Mouse (Mus musculus) left cerebral cortex, postnatal 14 days (tissue): ENCODE measurements around the gene Med20. TPM values are rescaled to one million over a fixed set of nuclear protein-coding genes. Genes with fewer than 3 reads are reported as not detected.

ENCODE experiments used
- DNase-seq, 2 experiments: peaks; one replicate each; pipeline ENCODE4 v3.0.0; 2021 to 2022; ENCODE audit warnings: low spot score in 2 of 2, mixed read lengths in 1 of 2
- intact Hi-C: fragments of 180-260 bp; cut with DNase I; formaldehyde crosslinking; loops from one replicate; pipeline ENCODE4 v1.15.1; 2025
- long read RNA-seq, 2 experiments: library from polyadenylated mRNA; stranded (forward); transcript quantifications; one replicate each; pipeline ENCODE4 v2.0.0; 2021
- total RNA-seq, 2 experiments: library from RNA; stranded (reverse); gene quantifications; 2 replicates each; pipeline ENCODE4 v1.2.3; 2021

Med20 gene
- 10 to 100 TPM; 20.8 to 28.9 TPM for total RNA-seq
- long read RNA-seq, experiment 1, transcript Med20-201 (4 exons, 2,054 nt), result major isoform, 28 of 36 reads
- long read RNA-seq, experiment 1, partial matches to known transcripts, result 0 of 36 reads
- long read RNA-seq, experiment 1, other reads (novel, unspliced or antisense), result 8 of 36 reads
- long read RNA-seq, experiment 2, transcript Med20-201 (4 exons, 2,054 nt), result major isoform, 29 of 34 reads
- long read RNA-seq, experiment 2, partial matches to known transcripts, result 1 of 34 reads
- long read RNA-seq, experiment 2, other reads (novel, unspliced or antisense), result 4 of 34 reads

DNA sequence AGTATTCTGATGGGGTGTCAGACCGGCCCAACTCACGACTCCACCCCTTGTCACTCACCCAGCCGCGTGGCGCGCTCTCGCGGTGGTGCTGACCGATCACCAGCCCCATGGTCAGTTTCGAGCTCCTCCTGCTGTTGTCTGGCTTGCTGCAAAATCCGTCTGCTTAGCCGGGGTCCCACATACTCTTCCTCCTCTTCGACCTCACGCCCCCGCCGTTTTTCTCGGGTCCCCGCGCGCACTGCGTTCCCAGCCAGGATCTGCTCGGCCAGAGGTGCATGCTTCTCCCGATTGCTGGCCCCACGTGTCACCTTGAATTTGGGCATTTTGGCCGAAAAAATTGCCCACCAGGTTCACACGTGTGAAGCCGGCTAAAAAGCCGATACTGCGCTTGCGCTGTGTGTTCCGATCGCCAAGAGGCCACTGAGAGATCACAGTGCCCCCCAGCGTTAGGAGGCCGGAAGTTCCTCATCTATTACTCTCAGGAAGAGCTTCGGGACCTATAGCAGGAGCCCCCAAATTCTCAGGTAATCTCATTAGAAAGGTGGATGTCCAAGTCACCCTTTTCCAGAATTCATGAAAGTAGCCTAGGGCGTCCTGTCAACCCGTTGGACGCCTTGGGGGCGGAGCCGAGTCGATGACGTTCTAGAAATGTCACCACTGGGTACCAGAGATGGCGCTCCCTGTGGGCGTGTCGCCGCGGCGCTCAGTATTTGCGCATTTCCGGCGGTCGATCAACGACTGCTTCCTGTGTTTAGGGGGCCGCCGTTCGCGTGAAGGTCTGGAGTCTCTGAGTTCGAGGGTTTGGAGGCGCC, at the start of gene Med20, which contains the start of the genes Bysl and Gm20517:
TSS of gene Med20 (plus strand) at position 734 of the 812 bp plus-strand sequence.
TSS of gene Bysl (minus strand) at position 644 of the 812 bp plus-strand sequence.
TSS of gene Gm20517 (plus strand) at position 741 of the 812 bp plus-strand sequence.
- peak; percentile 97 to 98 for DNase-seq
- intact Hi-C loops, result loop anchor here (5.0 kb wide), 1 partner anchor 71 kb away; no protein-coding TSS in a partner anchor

DNA sequence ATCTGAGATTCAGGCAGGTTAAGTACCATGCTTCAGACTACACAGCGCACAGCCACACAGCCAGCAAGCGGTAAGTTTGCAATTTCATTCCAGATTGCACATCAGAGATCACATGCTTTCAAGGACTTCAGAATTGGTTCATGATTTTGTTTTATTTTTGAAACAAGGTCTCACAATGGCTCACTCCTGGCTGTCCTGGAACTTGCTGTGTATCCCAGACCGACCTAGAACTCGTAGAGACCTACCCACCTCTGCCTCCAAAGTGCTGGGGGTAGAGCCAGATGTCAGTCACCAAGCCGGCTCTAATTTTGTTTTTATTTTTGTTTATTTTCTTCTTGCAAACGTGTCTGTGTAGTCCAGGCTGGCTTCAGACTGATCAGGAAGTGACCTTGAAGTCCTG, 48.5 kb upstream of the Med20 start:
- intact Hi-C loops, result no loop called here
- DNase-seq, result no peak

DNA sequence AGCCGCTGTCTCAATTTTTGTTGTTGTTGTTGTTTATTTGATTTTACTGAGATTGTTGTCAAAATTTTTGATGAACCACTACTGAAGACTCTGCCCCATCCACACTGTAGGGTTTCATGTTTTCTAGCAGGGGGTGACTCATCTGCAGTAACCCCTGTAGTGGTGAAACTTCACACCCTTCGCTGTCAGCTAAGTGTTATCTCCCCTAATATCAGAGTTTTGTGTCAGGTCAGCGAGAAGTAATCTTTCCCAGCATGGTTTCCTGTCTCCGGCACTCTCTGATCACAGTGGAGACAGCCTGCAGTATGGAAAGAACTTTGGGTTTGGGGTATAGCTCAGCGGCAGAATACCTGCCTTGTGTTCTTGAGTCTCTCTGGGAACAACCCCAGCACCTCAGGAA, 46.8 kb upstream of the Med20 start:
- DNase-seq, result no peak
- intact Hi-C loops, result no loop called here

DNA sequence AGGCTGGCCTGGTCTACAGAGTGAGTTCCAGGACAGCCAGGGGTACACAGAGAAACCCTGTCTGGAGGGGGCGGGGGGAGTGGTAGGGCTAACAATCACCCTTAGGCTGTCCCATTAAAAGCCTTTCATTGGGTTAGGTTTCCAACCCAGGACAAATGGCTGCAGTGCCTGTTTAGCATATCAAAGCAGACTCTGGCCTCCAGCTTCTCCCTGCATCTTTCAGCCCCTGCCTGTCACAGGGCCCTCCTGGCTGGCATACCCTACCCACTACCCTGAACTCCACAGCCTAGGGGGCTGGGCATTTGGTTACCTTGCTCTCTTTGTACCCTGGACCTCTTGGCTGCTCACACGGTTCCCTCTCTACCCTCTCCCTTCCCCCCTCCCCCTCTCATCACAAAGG, 45.2 kb upstream of the Med20 start:
- intact Hi-C loops, result no loop called here
- DNase-seq, result no peak

DNA sequence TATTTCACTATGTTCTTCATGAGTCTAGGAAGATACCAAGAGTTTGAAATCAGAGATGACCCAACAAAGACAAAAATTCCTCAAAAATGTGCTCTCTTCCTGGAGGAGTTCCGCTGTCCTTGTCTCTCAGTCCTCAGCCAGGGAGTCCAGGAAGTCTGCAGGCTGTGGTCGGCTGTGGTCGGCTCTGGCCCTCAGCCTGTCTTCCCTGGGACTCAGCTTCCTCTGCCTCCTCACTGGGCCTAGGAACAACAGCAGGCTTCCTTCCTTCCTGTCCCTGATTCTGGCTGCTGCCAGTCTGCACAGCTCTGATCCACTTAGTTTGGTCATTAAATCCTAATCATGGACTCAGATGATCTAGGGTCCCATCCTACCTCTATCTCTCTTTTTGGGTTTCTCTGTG, 44.1 kb upstream of the Med20 start:
- no peak for DNase-seq
- intact Hi-C loops, result no loop called here

DNA sequence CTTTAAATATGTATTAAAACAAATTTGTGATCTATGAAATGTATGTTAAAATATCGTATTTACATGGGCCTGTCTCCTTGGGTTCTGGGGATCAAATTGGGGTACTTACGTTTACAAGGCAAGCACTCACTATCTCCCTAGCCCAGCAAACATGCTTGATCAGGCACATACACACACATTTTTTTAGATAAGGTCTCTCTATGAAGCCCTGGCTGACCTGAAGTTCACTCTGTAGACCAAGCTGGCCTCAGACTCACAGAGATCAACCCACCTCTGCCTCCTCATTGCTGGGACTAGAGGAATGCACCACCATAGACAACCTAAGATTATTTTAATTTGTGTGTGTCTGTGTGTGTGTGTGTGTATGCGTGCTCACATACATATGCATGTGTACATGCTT, 43.0 kb upstream of the Med20 start:
- no peak for DNase-seq
- intact Hi-C loops, result no loop called here

DNA sequence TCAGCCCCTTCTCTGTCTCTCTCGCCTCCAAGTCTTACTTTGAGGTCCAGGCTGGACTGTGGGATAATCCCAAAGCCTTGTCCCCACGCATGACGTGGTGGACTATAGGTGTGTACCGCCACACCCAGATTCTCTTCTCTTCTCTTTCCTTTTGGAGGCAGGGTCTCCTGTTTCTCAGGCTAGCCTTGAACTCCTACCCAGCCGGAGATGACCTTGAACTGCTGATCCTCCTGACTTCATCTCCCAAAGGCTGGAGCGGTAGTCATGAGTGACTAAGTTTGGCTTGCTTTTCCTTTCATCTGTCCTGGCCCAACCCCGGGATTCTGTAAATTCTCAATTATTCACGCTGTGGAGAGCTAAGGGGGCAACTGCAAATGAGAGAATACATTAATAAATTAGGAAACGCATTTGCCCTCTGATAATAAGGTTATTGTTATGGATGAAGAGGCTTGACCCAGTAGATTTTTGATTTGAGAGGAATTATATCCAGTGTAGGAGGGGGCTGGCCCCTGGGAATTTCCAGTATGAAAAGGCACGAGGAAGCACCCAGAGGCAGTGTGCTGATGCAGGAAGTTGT, 42.3 kb upstream of the Med20 start:
- intact Hi-C loops, result no loop called here
- no peak for DNase-seq

DNA sequence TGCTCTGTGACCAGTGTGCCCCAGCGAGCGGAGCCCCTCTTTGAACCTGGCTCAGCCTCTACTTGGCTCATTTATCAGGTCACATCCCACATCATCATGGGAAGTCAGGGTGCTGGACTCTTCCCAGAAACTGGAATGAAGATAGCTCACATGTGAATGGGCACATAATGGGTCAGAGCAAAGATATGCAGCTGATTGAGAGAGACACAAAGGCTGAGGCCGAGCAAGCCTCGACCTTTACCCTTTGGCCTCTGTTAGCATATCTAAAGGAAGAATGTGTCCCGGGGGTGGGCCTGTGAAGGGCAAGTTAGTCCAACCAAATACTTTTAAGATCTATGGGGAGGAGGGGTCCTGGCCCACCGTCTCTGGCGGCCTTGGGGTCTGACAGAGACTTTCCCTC, 39.8 kb upstream of the Med20 start:
- DNase-seq, result no peak
- intact Hi-C loops, result no loop called here

DNA sequence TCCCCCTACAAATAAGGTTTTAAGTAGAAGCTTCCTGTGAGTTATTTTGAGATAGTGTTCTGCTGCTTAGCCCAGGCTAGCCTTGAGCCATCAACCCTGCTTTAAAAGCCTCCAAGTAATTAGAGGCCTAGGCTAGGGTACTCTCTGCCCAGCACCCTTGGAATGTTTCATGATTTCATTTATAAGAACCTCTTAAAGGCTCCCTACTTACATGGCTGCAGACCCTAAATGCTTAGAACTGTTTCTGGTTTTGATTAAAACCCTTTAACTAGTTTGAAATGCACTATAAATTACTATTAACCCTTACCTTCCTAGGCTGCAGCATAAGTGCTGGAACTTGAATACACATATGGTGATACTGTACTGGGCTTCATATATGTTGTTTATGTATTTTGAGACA, 38.9 kb upstream of the Med20 start:
- intact Hi-C loops, result no loop called here
- no peak for DNase-seq

DNA sequence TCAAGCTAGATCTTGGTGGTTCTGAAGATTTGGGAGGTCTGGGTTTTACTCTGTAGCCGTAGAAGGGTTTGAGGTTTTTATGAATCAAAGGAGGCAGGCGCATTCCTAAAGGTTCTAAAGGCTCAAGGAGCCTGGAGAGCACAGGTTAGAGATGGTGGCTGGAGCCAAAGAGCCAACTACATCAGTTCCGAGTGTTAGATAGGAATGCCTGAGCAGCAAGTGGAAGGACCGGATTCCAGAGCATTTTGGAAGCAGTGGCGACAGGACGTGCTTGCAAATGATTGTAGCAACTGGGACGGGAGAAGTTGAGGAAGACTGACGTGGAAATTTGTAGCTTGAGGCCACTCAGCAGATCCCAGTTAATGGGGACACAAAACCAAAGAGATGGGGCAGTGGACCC, 37.4 kb upstream of the Med20 start:
- intact Hi-C loops, result no loop called here
- no peak for DNase-seq

DNA sequence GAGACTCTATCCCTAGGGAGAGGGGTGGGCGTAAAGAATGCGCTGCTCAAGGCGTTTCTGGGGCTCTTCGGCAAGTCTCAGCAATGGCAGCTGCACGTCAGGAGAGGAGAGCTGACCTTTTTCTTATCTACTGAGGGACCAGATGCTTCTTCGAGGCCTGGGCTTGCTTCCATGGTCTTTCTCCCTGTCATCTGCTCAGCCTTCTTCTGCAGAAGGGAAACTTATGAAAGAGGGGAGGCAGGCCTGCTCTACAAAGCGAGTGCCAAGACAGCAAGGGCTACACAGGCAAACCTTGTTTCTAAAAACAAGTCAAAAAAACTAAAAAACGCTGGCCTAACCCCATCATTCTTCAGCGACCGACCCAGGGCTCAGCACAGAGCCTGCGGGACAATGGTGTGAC, 36.6 kb upstream of the Med20 start:
- intact Hi-C loops, result no loop called here
- no peak for DNase-seq

DNA sequence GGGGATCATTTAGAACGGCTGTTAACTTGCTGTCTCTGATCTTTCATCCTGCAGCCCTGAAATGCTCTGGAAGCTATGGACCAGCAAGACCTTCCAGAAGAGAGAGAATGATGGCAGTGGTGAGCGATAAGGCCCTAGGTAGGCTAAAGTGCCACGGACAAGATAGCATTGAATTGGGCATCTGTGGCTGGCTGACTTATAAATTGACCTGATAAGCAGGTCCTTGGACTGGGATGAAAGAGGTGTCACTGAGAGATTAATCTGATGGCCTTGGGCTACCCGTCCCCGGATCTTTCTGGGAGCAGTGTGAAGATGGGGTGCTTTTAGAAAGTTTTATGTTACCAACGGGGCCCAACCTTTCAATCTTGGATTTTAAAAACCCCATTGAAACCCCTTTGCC, 32.7 kb upstream of the Med20 start:
- DNase-seq, result no peak
- intact Hi-C loops, result no loop called here

DNA sequence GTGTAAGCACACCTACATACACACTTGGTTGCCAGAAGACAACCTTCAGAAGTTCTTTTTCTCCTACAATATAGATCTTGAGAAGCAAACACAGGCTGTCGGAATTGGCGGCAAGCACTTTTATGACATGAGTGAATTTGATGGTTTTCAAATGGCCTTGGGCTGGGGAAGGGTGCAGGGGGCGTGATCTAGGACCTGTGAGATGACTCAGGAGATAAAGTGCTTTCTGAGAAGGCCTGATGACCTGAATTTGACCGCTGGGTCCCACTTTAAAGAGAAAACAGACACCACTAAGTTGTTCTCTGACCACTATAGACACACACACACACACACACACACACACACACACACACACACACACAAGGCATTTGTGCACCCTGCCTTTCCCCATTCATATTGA, 30.4 kb upstream of the Med20 start:
- DNase-seq, result no peak
- intact Hi-C loops, result no loop called here

DNA sequence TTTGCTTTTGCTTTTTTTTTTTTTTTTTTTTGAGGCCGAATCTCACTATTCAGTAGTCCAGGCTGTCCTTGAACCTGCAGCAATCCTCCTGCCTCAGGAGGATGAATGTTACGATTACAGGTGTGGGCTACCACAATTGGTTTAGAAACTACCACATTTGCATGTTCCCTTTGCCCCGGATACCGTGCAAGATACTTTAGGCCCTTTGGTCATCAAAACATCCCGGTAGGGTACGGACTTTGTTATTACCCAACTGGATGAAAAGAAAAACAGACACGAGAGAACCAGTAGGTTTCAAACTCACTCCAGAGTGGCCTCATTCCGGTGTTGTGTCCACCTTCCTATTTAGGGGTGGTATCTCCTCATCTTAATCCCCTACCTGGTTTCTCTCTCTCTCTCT, 22.9 kb upstream of the Med20 start:
- intact Hi-C loops, result no loop called here
- DNase-seq, result no peak

DNA sequence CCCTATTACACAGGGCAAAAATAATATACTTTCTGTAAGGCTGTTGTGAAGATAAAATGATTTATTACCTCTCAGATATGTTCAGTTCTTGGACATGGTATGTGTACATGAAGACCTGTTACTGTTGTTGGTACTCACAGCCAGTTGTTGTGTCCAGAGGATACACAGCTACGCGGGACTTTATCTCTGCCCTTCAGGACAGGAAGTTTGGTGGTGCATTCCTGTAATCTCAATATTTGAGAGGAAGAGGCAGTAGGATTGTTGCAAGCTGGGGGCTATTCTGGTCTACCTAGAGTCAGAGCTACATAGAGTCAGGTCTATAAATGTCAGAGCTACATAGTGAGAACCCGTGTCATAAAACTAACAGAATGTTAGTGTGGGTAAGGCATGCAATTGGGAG, 20.3 kb upstream of the Med20 start:
- intact Hi-C loops, result loop anchor here (10.0 kb wide), 1 partner anchor 206 kb away; the partner anchor contains the start of gene Guca1b
- DNase-seq, result no peak

DNA sequence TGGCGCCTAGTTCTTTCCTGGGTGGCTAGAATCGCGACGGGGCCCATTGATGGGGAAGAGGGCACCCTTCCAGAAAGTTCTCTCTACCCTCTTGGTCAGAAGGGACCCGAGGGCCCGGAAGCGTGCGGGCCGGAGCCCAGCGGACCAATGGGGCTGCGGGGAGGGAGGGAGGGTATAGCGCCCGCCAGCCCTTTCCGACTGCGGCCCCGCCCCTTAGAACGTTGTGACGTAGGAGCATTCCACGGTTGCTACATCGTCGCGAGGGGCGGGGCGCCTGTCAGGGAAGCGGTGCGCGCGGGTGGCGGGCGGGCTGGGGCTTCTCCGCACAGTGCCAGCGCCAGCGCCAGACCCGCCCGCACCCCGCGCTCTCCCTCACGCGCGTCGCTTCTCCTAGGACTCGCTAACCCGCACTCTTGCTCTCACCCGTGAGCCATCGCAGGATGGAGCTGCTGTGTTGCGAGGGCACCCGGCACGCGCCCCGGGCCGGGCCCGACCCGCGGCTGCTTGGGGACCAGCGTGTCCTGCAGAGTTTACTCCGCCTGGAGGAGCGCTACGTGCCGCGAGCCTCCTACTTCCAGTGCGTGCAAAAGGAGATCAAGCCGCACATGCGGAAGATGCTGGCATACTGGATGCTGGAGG, 18.0 kb upstream of the Med20 start:
- intact Hi-C loops, result loop anchor here (10.0 kb wide), 1 partner anchor 209 kb away; the partner anchor contains the start of gene Guca1b

DNA sequence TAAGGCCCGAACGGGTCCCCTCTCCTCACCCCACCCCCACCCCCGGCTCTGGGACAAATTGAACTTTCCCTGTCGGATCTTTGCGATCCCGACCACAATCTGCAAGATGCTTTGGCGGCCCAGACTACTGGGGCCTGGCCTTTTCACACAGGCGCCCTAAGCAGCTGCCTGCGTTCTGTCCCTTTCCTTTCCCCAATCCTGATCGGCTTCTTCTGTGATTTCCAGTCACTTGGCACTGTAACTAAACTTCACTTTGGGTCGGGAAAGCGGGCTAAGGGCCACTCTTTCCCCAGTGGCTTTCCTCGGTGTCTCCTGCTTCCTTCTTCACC, 17.6 kb upstream of the Med20 start:
- intact Hi-C loops, result loop anchor here (2.0 to 10.0 kb wide), 2 partner anchors 83 to 209 kb away; partner anchors contain the start of gene Guca1b
- no peak for DNase-seq

More for the DNA sequence above, 18.0 kb upstream of the Med20 start:
- DNase-seq, result peak; percentile 83 to 90

DNA sequence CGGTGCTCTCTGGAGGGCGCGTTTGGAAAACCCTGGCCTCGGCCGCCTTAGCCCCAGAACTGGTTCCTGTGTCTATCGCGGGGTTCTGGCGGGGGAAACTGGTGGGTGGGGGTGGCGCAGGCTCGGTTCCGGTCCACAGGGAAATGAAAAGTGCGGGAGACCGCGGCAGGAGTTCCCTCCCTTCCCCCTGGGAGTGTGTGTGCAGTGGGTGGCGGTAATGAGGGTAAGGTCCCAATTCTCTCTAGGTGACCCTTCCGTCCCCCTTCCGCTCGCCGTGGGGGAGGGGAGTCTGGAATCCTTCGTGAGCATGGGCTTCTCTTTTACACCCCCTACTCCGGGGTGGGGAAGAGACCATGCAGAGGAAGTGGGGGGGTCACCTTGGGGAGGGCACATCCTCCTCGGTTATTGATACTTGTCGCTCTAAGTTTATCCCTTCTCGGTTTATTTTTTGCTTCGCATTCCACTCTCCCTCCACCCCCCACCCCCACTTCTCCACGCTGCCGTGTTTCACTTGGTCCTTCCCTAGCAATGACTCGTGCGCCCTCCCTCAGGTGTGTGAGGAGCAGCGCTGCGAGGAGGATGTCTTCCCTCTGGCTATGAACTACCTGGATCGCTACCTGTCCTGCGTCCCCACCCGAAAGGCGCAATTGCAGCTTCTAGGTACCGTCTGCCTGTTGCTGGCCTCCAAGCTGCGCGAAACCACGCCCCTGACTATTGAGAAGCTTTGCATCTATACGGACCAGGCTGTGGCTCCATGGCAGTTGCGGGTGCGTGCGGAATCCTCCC, 17.0 kb upstream of the Med20 start:
- intact Hi-C loops, result loop anchor here (2.0 to 10.0 kb wide), 2 partner anchors 84 to 210 kb away; partner anchors contain the start of gene Guca1b
- no peak for DNase-seq

DNA sequence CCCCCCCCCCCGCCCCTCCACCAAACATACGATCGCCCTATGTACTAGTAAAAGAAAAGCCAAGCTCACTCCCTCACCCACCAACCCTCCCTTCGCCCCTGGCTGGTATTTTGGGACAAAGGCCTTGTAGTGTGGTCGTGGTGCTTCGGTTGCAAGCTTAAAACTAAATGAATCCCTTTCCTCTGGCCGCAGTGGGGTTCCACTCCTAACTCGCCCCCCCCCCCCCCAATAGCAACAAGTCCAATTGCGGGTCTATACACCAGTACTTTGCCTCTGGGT, 16.5 kb upstream of the Med20 start:
- no peak for DNase-seq
- intact Hi-C loops, result loop anchor here (2.0 to 10.0 kb wide), 2 partner anchors 84 to 210 kb away; partner anchors contain the start of gene Guca1b
